34 mouse cellular contexts compared by ENCODE assay signal in genomic region chr17:17862360-17862759, GRCm38 (mm10). TPM values are rescaled to one million over a fixed set of nuclear protein-coding genes. Genes with fewer than 3 reads are reported as not detected.
DNase-seq lines count a peak whose midpoint lies in the region; ATAC-seq and TF ChIP-seq lines count a peak whose summit lies in the region.
"Had no signal": no experiment of that assay in that cellular context is flagged by ENCODE, and none has a peak within 500 bp of the region (broad histone marks: within the 10 kb centered on the region; RNA-seq: fewer than 3 reads in every experiment).

No protein-coding gene starts in this region.

- no peak overlapping the region for H3K4me2 ChIP-seq in heart, embryonic 12.5 days
- H3K4me2 ChIP-seq in myocyte (ENCODE audit: low read depth): peak overlapping the region; percentile 7
- H3K4me2 ChIP-seq in liver, postnatal 0 days (ENCODE audit: low read depth, low read length): no peak overlapping the region
- H3K4me2 ChIP-seq: embryonic facial prominence, embryonic 13.5 days; hindbrain, embryonic 13.5 days; kidney, embryonic 15.5 days; limb, embryonic 12.5 days; liver, embryonic 11.5 days; lung, embryonic 14.5 days; midbrain, embryonic 13.5 days had no signal

- no peak for TF ChIP-seq POLR2A in myocyte (IDR thresholded peaks at IDR 0.05; ENCODE audit: insufficient read length, low read depth)

- no peak overlapping the region for H3K27ac ChIP-seq in heart, embryonic 12.5 days (ENCODE audit: poor library complexity, severe bottlenecking)
- no peak overlapping the region for H3K27ac ChIP-seq in liver, postnatal 0 days (ENCODE audit: low read depth)
- H3K27ac ChIP-seq: embryonic facial prominence, embryonic 13.5 days; hindbrain, embryonic 13.5 days; kidney, embryonic 15.5 days; limb, embryonic 12.5 days; midbrain, embryonic 13.5 days had no signal

- no peaks in the 10 kb centered on the region for H3K9me3 ChIP-seq in heart, embryonic 12.5 days (replicated peaks)
- H3K9me3 ChIP-seq in liver, postnatal 0 days (ENCODE audit: low read length): no peaks in the 10 kb centered on the region
- H3K9me3 ChIP-seq: embryonic facial prominence, embryonic 13.5 days; G1E; hindbrain, embryonic 13.5 days; kidney, embryonic 15.5 days; limb, embryonic 12.5 days; megakaryocyte, embryonic 14.5 days; midbrain, embryonic 13.5 days had no signal

- no peak for ATAC-seq in heart, embryonic 12.5 days (ENCODE audit: insufficient number of reproducible peaks, low FRiP score)
- ATAC-seq in liver, postnatal 0 days: no peak
- ATAC-seq: forebrain, embryonic 14.5 days; midbrain, embryonic 13.5 days; Patski had no signal

- WGBS in heart, embryonic 12.5 days: 25% methylated on average over 1 of the region's 1 CpGs
- WGBS in liver, postnatal 0 days (ENCODE audit: insufficient replicate concordance): 42% methylated on average over 1 of the region's 1 CpGs

- no peaks in the 10 kb centered on the region for H3K27me3 ChIP-seq in heart, embryonic 12.5 days (replicated peaks)
- H3K27me3 ChIP-seq in myocyte (ENCODE audit: control insufficient read depth, insufficient read depth, insufficient read length): no peaks in the 10 kb centered on the region
- no peaks in the 10 kb centered on the region for H3K27me3 ChIP-seq in liver, postnatal 0 days (ENCODE audit: insufficient read depth, low read length)
- H3K27me3 ChIP-seq: CH12.LX; embryonic facial prominence, embryonic 13.5 days; hindbrain, embryonic 13.5 days; kidney, embryonic 15.5 days; limb, embryonic 12.5 days; midbrain, embryonic 13.5 days; Patski had no signal

- DNase-seq in heart, adult 11 months: peak; percentile 93
- peak; percentile 12 for DNase-seq in ovary, adult 18-20 months (ENCODE audit: low spot score)
- no peak for DNase-seq in ovary, postnatal 10 days (ENCODE audit: low spot score)
- DNase-seq in lung, postnatal 10 days: peak; percentile 35
- no peak for DNase-seq in cerebellum, adult 9-11 months
- DNase-seq in liver, postnatal 0 days: no peak
- DNase-seq: adrenal gland, adult 2 months; B cell, adult 2 months; cerebellum, adult 2 months; cerebellum, postnatal 36 days; embryo, embryonic 11 days; kidney, adult 11 months; kidney, postnatal 36 days; lung, embryonic 14.5 days; retina, postnatal 1 day; right cerebral cortex, postnatal 25 days; spleen, adult 18-20 months; thymus, adult 18-20 months; thymus, postnatal 4 days had no signal

- H3K9ac ChIP-seq in heart, embryonic 12.5 days: no peak overlapping the region
- no peak overlapping the region for H3K9ac ChIP-seq in liver, postnatal 0 days (replicated peaks)
- H3K9ac ChIP-seq: embryonic facial prominence, embryonic 13.5 days; hindbrain, embryonic 13.5 days; kidney, embryonic 15.5 days; limb, embryonic 12.5 days; lung, embryonic 14.5 days; midbrain, embryonic 13.5 days had no signal

- 0 out of 2 replicates have a peak, but pooled peaks cover 18% of the 10 kb centered on the region for H3K36me3 ChIP-seq in heart, embryonic 12.5 days
- H3K36me3 ChIP-seq in myocyte (ENCODE audit: control insufficient read depth, insufficient read depth): no peaks in the 10 kb centered on the region
- no peaks in the 10 kb centered on the region for H3K36me3 ChIP-seq in liver, postnatal 0 days (replicated peaks; ENCODE audit: insufficient read depth, low read length)
- H3K36me3 ChIP-seq: G1E had no signal

- TF ChIP-seq CTCF in liver, postnatal 0 days (IDR thresholded peaks at IDR 0.05; ENCODE audit: low read depth): no peak

- H3K79me2 ChIP-seq in myocyte (ENCODE audit: control insufficient read depth, insufficient read depth): no peaks in the 10 kb centered on the region

- no peak for TF ChIP-seq EP300 in liver, postnatal 0 days (IDR thresholded peaks at IDR 0.05; ENCODE audit: low read depth)

- H3ac ChIP-seq in myocyte (ENCODE audit: control insufficient read depth, insufficient read length): no peak overlapping the region

- no peaks in the 10 kb centered on the region for H3K4me1 ChIP-seq in heart, embryonic 12.5 days (replicated peaks)
- H3K4me1 ChIP-seq in liver, postnatal 0 days (ENCODE audit: insufficient read depth): peaks cover 15% of the 10 kb centered on the region
- H3K4me1 ChIP-seq: embryonic facial prominence, embryonic 13.5 days; hindbrain, embryonic 13.5 days; kidney, embryonic 15.5 days; limb, embryonic 12.5 days; midbrain, embryonic 13.5 days had no signal

- no peak overlapping the region for H3K4me3 ChIP-seq in heart, embryonic 12.5 days
- no peak overlapping the region for H3K4me3 ChIP-seq in myocyte
- H3K4me3 ChIP-seq in liver, postnatal 0 days (ENCODE audit: low read depth, low read length): no peak overlapping the region
- H3K4me3 ChIP-seq: embryonic facial prominence, embryonic 13.5 days; hindbrain, embryonic 13.5 days; kidney, embryonic 15.5 days; limb, embryonic 12.5 days; megakaryocyte, embryonic 14.5 days; midbrain, embryonic 13.5 days had no signal

TF ChIP-seq in myocyte, 11 proteins besides CTCF, POLR2A, EP300 and RAD21:
- TF ChIP-seq USF1 (IDR thresholded peaks at IDR 0.05; ENCODE audit: low read depth): no peak
- no peak for TF ChIP-seq POLR2AphosphoS2 (IDR thresholded peaks at IDR 0.05; ENCODE audit: insufficient read length, low read depth)
- no peak for TF ChIP-seq REST (IDR thresholded peaks at IDR 0.05; ENCODE audit: insufficient read depth, insufficient read length)
- TF ChIP-seq CEBPB (IDR thresholded peaks at IDR 0.05; ENCODE audit: insufficient read depth, poor library complexity, severe bottlenecking): no peak
- TF ChIP-seq MYOD1 (IDR thresholded peaks at IDR 0.05; ENCODE audit: control insufficient read depth in 1 of 3, insufficient read length in 2 of 3, low read depth in 2 of 3): peak in 2 of 3 experiments; percentile 46 to 57
- TF ChIP-seq MAX (IDR thresholded peaks at IDR 0.05; ENCODE audit: low read depth): no peak
- no peak for TF ChIP-seq SRF (IDR thresholded peaks at IDR 0.05; ENCODE audit: control insufficient read depth, insufficient read length, low read depth)
- no peak for TF ChIP-seq MYOG (IDR thresholded peaks at IDR 0.05; ENCODE audit: control insufficient read depth in 1 of 3, insufficient read depth in 1 of 3, insufficient read length in 2 of 3, low read depth in 2 of 3)

RNA-seq across cellular contexts. Expression of gene Has1, which starts 7.4 kb away (rescaled TPM):
- polyA plus RNA-seq in heart, embryonic 12.5 days (2016; fragmentation: Nextera tagmentation; extraction: Ambion mirVana): 0.80 and 1.0 TPM in 2 replicates
- polyA plus RNA-seq in myocyte (2012; fragmentation: generic; extraction: Trizol): 4.0 TPM
- polyA plus RNA-seq in liver, postnatal 0 days (2015; fragmentation: Nextera tagmentation; extraction: Ambion mirVana): 0.08 and 0.09 TPM in 2 replicates
- polyA plus RNA-seq: G1E had no signal

RNA-seq across cellular contexts. Expression of gene Fpr1, which starts 21.4 kb away (rescaled TPM):
- polyA plus RNA-seq in heart, embryonic 12.5 days (2016; fragmentation: Nextera tagmentation; extraction: Ambion mirVana): not detected in 2 replicates
- polyA plus RNA-seq in myocyte (2012; fragmentation: generic; extraction: Trizol): not detected
- 13.3 and 13.7 TPM in 2 replicates for polyA plus RNA-seq in liver, postnatal 0 days (2015; fragmentation: Nextera tagmentation; extraction: Ambion mirVana)
- polyA plus RNA-seq: adrenal gland, adult 2 months; cerebellum, adult 2 months; embryonic facial prominence, embryonic 13.5 days; forebrain, embryonic 14.5 days; G1E; hindbrain, embryonic 13.5 days; limb, embryonic 12.5 days; neural tube, embryonic 11.5 days had no signal

RNA-seq across cellular contexts. Expression of gene Fpr2, which starts 25.3 kb away (rescaled TPM):
- polyA plus RNA-seq in heart, embryonic 12.5 days (2016; fragmentation: Nextera tagmentation; extraction: Ambion mirVana): not detected in 2 replicates
- polyA plus RNA-seq in myocyte (2012; fragmentation: generic; extraction: Trizol): not detected
- 9.3 and 10.3 TPM in 2 replicates for polyA plus RNA-seq in liver, postnatal 0 days (2015; fragmentation: Nextera tagmentation; extraction: Ambion mirVana)
- polyA plus RNA-seq: adrenal gland, adult 2 months; embryonic facial prominence, embryonic 13.5 days; forebrain, embryonic 14.5 days; G1E; hindbrain, embryonic 13.5 days; limb, embryonic 12.5 days; liver, embryonic 11.5 days; midbrain, embryonic 13.5 days; neural tube, embryonic 11.5 days; stomach, embryonic 14.5 days had no signal

RNA-seq across cellular contexts. Expression of gene Fpr3, which starts 25.3 kb away (rescaled TPM):
- polyA plus RNA-seq in heart, embryonic 12.5 days (2016; fragmentation: Nextera tagmentation; extraction: Ambion mirVana): not detected in 2 replicates
- not detected for polyA plus RNA-seq in myocyte (2012; fragmentation: generic; extraction: Trizol)
- not detected in 2 replicates for polyA plus RNA-seq in liver, postnatal 0 days (2015; fragmentation: Nextera tagmentation; extraction: Ambion mirVana)
- polyA plus RNA-seq: adrenal gland, adult 2 months; cerebellum, adult 2 months; embryonic facial prominence, embryonic 13.5 days; forebrain, embryonic 14.5 days; G1E; hindbrain, embryonic 13.5 days; kidney, embryonic 15.5 days; limb, embryonic 12.5 days; liver, embryonic 11.5 days; lung, embryonic 14.5 days; midbrain, embryonic 13.5 days; neural tube, embryonic 11.5 days; Patski; stomach, embryonic 14.5 days had no signal

RNA-seq across cellular contexts. Expression of gene Spaca6, which starts 35.4 kb away (rescaled TPM):
- 33.3 and 34.8 TPM in 2 replicates for polyA plus RNA-seq in heart, embryonic 12.5 days (2016; fragmentation: Nextera tagmentation; extraction: Ambion mirVana)
- 5.2 TPM for polyA plus RNA-seq in myocyte (2012; fragmentation: generic; extraction: Trizol)
- polyA plus RNA-seq in liver, postnatal 0 days (2015; fragmentation: Nextera tagmentation; extraction: Ambion mirVana): 2.1 and 3.1 TPM in 2 replicates

Comparison
In these comparisons a context has a peak if more than half of its experiments do, and no peak if none do; other contexts are left out.
1. DNase-seq: peak in heart, adult 11 months (single experiment), ovary, adult 18-20 months (single experiment) and lung, postnatal 10 days (single experiment); none in ovary, postnatal 10 days (single experiment), cerebellum, adult 9-11 months (single experiment) and liver, postnatal 0 days (single experiment).
2. RNA of gene Fpr1, which starts 21.4 kb away (polyA plus RNA-seq): 13.3 to 13.7 TPM in liver, postnatal 0 days; not detected in heart, embryonic 12.5 days and not detected in myocyte (single experiment); every median in the first group is over 10 times any median in the second.